In the genomic region with DNA sequence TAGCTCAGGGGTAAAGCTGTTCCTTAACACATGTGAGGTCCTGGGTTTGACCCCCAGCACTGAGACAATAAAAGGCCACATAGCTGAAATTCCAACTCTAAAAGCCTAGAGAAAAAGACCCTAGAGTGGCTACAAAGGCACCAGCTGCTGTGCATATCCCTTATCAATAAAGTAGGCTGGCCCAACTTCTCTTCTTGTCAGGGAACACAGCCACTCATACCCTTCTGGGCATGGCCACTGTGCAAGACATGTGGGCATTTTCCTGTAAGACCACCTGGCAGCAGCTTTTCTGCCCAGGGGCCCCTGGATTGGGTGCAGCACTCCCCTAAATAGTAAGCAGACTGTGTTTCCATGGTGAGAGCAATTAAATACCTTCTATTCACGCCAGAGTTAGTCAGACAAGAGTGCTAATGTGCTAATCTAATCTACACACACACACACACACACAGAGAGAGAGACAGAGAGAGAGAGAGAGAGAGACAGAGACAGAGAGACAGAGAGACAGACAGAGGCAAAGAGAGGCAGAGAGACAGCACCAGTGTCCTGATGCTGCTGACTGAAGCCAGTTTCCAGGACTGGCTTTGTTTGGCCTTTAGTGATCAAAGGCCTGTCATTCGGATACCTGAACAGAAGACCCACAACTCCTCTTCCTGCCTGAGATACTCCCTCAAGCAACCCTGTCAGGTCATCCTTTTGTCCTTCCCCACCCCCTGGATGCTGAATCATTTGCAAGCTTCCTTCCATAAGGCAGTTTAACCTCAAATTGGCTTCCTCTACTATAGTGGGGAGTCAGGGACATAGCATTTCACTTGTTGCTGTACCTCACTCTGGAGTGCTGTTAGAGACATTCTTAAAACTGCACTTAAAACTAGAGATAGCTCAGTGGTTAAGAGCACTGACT, we compare ENCODE assay signal across 8 mouse cellular contexts. TPM values are rescaled to one million over a fixed set of nuclear protein-coding genes. Genes with fewer than 3 reads are reported as not detected.
DNase-seq lines count a peak whose midpoint lies in the region; ATAC-seq and TF ChIP-seq lines count a peak whose summit lies in the region.

No protein-coding gene starts in this region.

- no peaks in the 10 kb centered on the region for H3K27me3 ChIP-seq in stomach, embryonic 14.5 days (ENCODE audit: control insufficient read depth, insufficient read depth, low read length)

- 10% methylated on average over 2 of the region's 2 CpGs for WGBS in stomach, embryonic 14.5 days

- ATAC-seq in stomach, embryonic 14.5 days (ENCODE audit: insufficient number of reproducible peaks, insufficient read depth, low FRiP score, low read depth): 0 out of 2 replicates have a peak, but pooled peaks have one; percentile 8

- no peak for DNase-seq in left cerebral cortex, adult 2 months (ENCODE audit: extremely low spot score in 1 of 2, low spot score in 2 of 2)
- DNase-seq in left cerebral cortex, adult 11 months (ENCODE audit: low spot score): no peak
- peak; percentile 42 for DNase-seq in liver
- DNase-seq in adrenal gland, adult 18-20 months (ENCODE audit: low spot score in 2 of 2): no peak
- DNase-seq in spleen, adult 12 weeks (ENCODE audit: low spot score): no peak
- no peak for DNase-seq in frontal cortex, adult 2 months (ENCODE audit: extremely low spot score in 1 of 2, low spot score in 1 of 2)

- no peaks in the 10 kb centered on the region for H3K9me3 ChIP-seq in stomach, embryonic 14.5 days (ENCODE audit: control insufficient read depth, low read depth, low read length)

- H3K4me2 ChIP-seq in stomach, embryonic 14.5 days (replicated peaks; ENCODE audit: low read depth, low read length): no peak overlapping the region

- peaks cover 47% of the 10 kb centered on the region for H3K4me1 ChIP-seq in embryonic fibroblast, embryonic 13.5 days (ENCODE audit: control insufficient read depth, insufficient read depth, low read length)
- peaks cover 71% of the 10 kb centered on the region for H3K4me1 ChIP-seq in stomach, embryonic 14.5 days (ENCODE audit: control insufficient read depth, insufficient read depth, low read length)

- TF ChIP-seq CTCF in left cerebral cortex, adult 2 months (IDR thresholded peaks at IDR 0.05): no peak
- no peak for TF ChIP-seq CTCF in embryonic fibroblast, embryonic 13.5 days (IDR thresholded peaks at IDR 0.05; ENCODE audit: borderline replicate concordance, insufficient read depth, low read length)

- TF ChIP-seq POLR2A in embryonic fibroblast, embryonic 13.5 days (IDR thresholded peaks at IDR 0.05; ENCODE audit: low read depth, low read length): no peak

- H3K9ac ChIP-seq in stomach, embryonic 14.5 days (replicated peaks; ENCODE audit: low read depth, low read length): no peak overlapping the region

- peaks cover 5% of the 10 kb centered on the region; the same call in 1 of the 2 replicates for H3K36me3 ChIP-seq in stomach, embryonic 14.5 days (ENCODE audit: control insufficient read depth, insufficient read depth, low read length)

- H3K4me3 ChIP-seq in left cerebral cortex, adult 2 months: no peak overlapping the region
- H3K4me3 ChIP-seq in embryonic fibroblast, embryonic 13.5 days (ENCODE audit: insufficient read depth, low read length): no peak overlapping the region
- no peak overlapping the region for H3K4me3 ChIP-seq in stomach, embryonic 14.5 days (ENCODE audit: low read depth, low read length)

- H3K27ac ChIP-seq in left cerebral cortex, adult 2 months: peak overlapping the region; percentile 36; the same call in 1 of the 2 replicates
- peak overlapping the region; percentile 99 for H3K27ac ChIP-seq in embryonic fibroblast, embryonic 13.5 days (ENCODE audit: insufficient read depth, low read length)
- peak overlapping the region; percentile 86 for H3K27ac ChIP-seq in stomach, embryonic 14.5 days (ENCODE audit: low read length)

- intact Hi-C loops in left cerebral cortex, adult 2 months (cut with DNase I): no loop called here

RNA-seq across cellular contexts. Expression of a gene that starts 8.4 kb away (rescaled TPM):
- total RNA-seq in left cerebral cortex, adult 2 months (2021): 100 to 1,000 TPM; 196 to 199 TPM
- 446 and 575 TPM in 2 replicates for polyA plus RNA-seq in embryonic fibroblast, embryonic 13.5 days (2011; ENCODE audit: insufficient read length, low read depth, missing spikeins)
- polyA plus RNA-seq in stomach, embryonic 14.5 days (2014; fragmentation: Nextera tagmentation; extraction: Ambion mirVana): 272 and 280 TPM in 2 replicates
- total RNA-seq in adrenal gland, adult 18-20 months (2021): 100 to 1,000 TPM; 197 to 233 TPM
- polyA plus RNA-seq in frontal cortex, adult 2 months (2012; rRNA removed): 214 and 220 TPM in 2 replicates

RNA-seq across cellular contexts. Expression of a gene that starts 27.9 kb away (rescaled TPM):
- 100 to 1,000 TPM; 179 to 192 TPM for total RNA-seq in left cerebral cortex, adult 2 months (2021)
- 328 and 347 TPM in 2 replicates for polyA plus RNA-seq in embryonic fibroblast, embryonic 13.5 days (2011; ENCODE audit: insufficient read length, low read depth, missing spikeins)
- 413 and 444 TPM in 2 replicates for polyA plus RNA-seq in stomach, embryonic 14.5 days (2014; fragmentation: Nextera tagmentation; extraction: Ambion mirVana)
- 100 to 1,000 TPM; 227 to 253 TPM for total RNA-seq in adrenal gland, adult 18-20 months (2021)
- polyA plus RNA-seq in frontal cortex, adult 2 months (2012; rRNA removed): 311 and 352 TPM in 2 replicates

RNA-seq across cellular contexts. Expression of a gene that starts 28.1 kb away (rescaled TPM):
- total RNA-seq in left cerebral cortex, adult 2 months (2021): 1 to 10 TPM; 1.8 to 2.3 TPM
- polyA plus RNA-seq in embryonic fibroblast, embryonic 13.5 days (2011; ENCODE audit: insufficient read length, low read depth, missing spikeins): 2.0 and 2.2 TPM in 2 replicates
- 8.5 and 11.3 TPM in 2 replicates for polyA plus RNA-seq in stomach, embryonic 14.5 days (2014; fragmentation: Nextera tagmentation; extraction: Ambion mirVana)
- total RNA-seq in adrenal gland, adult 18-20 months (2021): 1 to 10 TPM in 1 of 2 experiments, under 1 TPM in 1; 0.96 to 2.4 TPM
- 3.1 and 3.8 TPM in 2 replicates for polyA plus RNA-seq in frontal cortex, adult 2 months (2012; rRNA removed)

Comparison
In these comparisons a context has a peak if more than half of its experiments do, and no peak if none do; other contexts are left out.
1. H3K27ac ChIP-seq: peak in every context shown above with its lines; median percentile 99 in embryonic fibroblast, embryonic 13.5 days; 86 in stomach, embryonic 14.5 days; 36 in left cerebral cortex, adult 2 months.